Mouse (Mus musculus) left cerebral cortex, adult 18-20 months (tissue): ENCODE data around the gene Vmn1r137. TPM values are rescaled to one million over a fixed set of nuclear protein-coding genes. Genes with fewer than 3 reads are reported as not detected.
"Not testable (repeated sequence)": the region's sequence is repeated elsewhere in the genome, so short reads cannot be mapped to it uniquely, and the experiment has no call there.

Experiments used
- DNase-seq, 2 experiments: peaks; one replicate each; pipeline ENCODE4 v3.0.0; 2021 to 2022; ENCODE audit warnings: low spot score in 2 of 2, mixed read lengths in 1 of 2
- long read RNA-seq, 2 experiments: library from polyadenylated mRNA; stranded (forward); transcript quantifications; one replicate each; pipeline ENCODE4 v2.0.0; 2021
- total RNA-seq, 2 experiments: library from RNA; stranded (reverse); gene quantifications; 2 replicates each; pipeline ENCODE4 v1.2.3; 2021

Vmn1r137 gene
- total RNA-seq, result not detected
- long read RNA-seq, experiment 1, result 0 reads
- long read RNA-seq, experiment 2, result 0 reads

DNA sequence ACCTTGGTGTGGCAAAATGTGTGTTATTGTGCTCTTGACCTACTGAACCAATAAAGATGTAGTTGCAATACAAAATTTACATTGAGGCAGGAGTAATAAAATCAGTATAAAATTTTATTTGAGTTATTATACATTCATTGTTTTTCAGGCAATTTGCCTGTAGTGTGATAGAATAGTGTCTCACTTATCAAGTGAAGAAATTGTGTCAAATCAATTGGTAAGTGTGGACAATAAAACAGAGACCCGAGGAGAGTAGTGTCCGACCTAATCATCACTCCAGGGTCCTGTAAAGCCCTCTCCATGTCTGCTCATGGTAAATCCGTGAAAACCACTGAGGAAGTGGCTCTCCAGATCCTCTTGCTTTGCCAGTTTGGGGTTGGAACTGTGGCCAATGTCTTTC lies at the start of gene Vmn1r137:
TSS of gene Vmn1r137 (plus strand) at position 301 of the 400 bp plus-strand sequence.
- DNase-seq, result not testable (repeated sequence)

DNA sequence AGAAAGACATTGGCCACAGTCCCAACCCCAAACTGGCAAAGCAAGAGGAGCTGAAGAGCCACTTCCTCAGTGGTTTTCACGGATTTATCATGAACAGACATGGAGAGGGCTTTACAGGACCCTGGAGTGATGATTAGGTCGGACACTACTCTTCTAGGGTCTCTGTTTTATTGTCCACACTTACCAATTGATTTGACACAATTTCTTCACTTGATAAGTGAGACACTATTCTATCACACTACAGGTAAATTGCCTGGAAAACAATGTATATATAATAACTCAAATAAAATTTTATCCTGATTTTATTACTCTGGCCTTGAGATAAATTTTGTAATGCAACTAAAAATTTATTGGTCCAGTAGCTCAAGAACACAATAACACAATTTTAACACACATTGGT lies 34.4 kb downstream of the Vmn1r137 start, which contains the start of gene Vmn1r138:
TSS of gene Vmn1r138 (minus strand) at position 101 of the 400 bp plus-strand sequence.
- not testable (repeated sequence) for DNase-seq

Other genes with a start within 250 kb of the Vmn1r137 start
- not detected for gene Gm4175, start 233.1 kb upstream of the Vmn1r137 start, total RNA-seq
- gene Gm4177, start 197.9 kb upstream of the Vmn1r137 start, total RNA-seq, result not detected
- not detected for gene Vmn1r135, start 162.2 kb upstream of the Vmn1r137 start, total RNA-seq
- gene Gm5725, start 150.3 kb upstream of the Vmn1r137 start, total RNA-seq, result not detected
- gene Gm5891, start 73.3 kb upstream of the Vmn1r137 start, total RNA-seq, result not detected
- gene Vmn1r138, start 34.3 kb downstream of the Vmn1r137 start, total RNA-seq, result not detected
- not detected for gene Gm6176, start 61.7 kb downstream of the Vmn1r137 start, total RNA-seq
- not detected for gene Vmn1r139, start 74.5 kb downstream of the Vmn1r137 start, total RNA-seq
- gene Gm16451, start 123.7 kb downstream of the Vmn1r137 start, total RNA-seq, result not detected
- gene Gm10666, start 140.2 kb downstream of the Vmn1r137 start, total RNA-seq, result not detected
- gene Vmn1r142, start 169.4 kb downstream of the Vmn1r137 start, total RNA-seq, result not detected
- gene Vmn1r143, start 194.8 kb downstream of the Vmn1r137 start, total RNA-seq, result not detected
- gene Gm8653, start 206.7 kb downstream of the Vmn1r137 start, total RNA-seq, result not detected
- not detected for gene Gm8453, start 234.9 kb downstream of the Vmn1r137 start, total RNA-seq